Mouse (Mus musculus) A20 (cell line): ENCODE results near the gene Kmt2d.

ENCODE experiments used
- DNase-seq: peaks from one replicate; pipeline ENCODE4 v3.0.0-alpha.2; 2011; ENCODE audit warnings: low read depth, low spot score

Gene Kmt2d

GRCm38 (mm10) chr15:98887526-98887925 lies 16.5 kb upstream of the Kmt2d start:
- DNase-seq = no peak

GRCm38 (mm10) chr15:98886667-98887387 lies 15.8 kb upstream of the Kmt2d start:
- DNase-seq = no peak

GRCm38 (mm10) chr15:98884106-98884505 lies 13.1 kb upstream of the Kmt2d start:
- DNase-seq = no peak

- DNase-seq = no peak
Observed at GRCm38 (mm10) chr15:98883661-98884060, 12.7 kb upstream of the Kmt2d start.

- no peak for DNase-seq
Observed at GRCm38 (mm10) chr15:98881656-98882008, 10.6 kb upstream of the Kmt2d start.

- peak; percentile 99 for DNase-seq
Observed at GRCm38 (mm10) chr15:98880978-98881655, 10.1 kb upstream of the Kmt2d start.

- peak; percentile 84 for DNase-seq
Observed at GRCm38 (mm10) chr15:98877331-98877730, 6.3 kb upstream of the Kmt2d start.

GRCm38 (mm10) chr15:98871916-98872888 lies 1.2 kb upstream of the Kmt2d start:
- peak; percentile 99 for DNase-seq

GRCm38 (mm10) chr15:98870179-98871069 lies 580 bp downstream of the Kmt2d start:
- DNase-seq = peak; percentile 48

- peak; percentile 22 for DNase-seq
Observed at GRCm38 (mm10) chr15:98869342-98870178, 1.4 kb downstream of the Kmt2d start.

- DNase-seq = peak; percentile 25
Observed at GRCm38 (mm10) chr15:98868346-98869063, 2.5 kb downstream of the Kmt2d start.

- peak; percentile 79 for DNase-seq
Observed at GRCm38 (mm10) chr15:98867321-98867720, 3.7 kb downstream of the Kmt2d start.

GRCm38 (mm10) chr15:98866501-98866900 lies 4.5 kb downstream of the Kmt2d start:
- DNase-seq = no peak

- no peak for DNase-seq
Observed at GRCm38 (mm10) chr15:98865771-98866170, 5.2 kb downstream of the Kmt2d start.

- DNase-seq = no peak
Observed at GRCm38 (mm10) chr15:98864951-98865350, 6.1 kb downstream of the Kmt2d start.

- no peak for DNase-seq
Observed at GRCm38 (mm10) chr15:98863451-98863958, 7.5 kb downstream of the Kmt2d start.

- no peak for DNase-seq
Observed at GRCm38 (mm10) chr15:98861701-98862410, 9.1 kb downstream of the Kmt2d start.

- DNase-seq = no peak
Observed at GRCm38 (mm10) chr15:98860921-98861320, 10.1 kb downstream of the Kmt2d start.
